Mouse (Mus musculus) MEL (cell line): ENCODE results near the gene Tatdn2.

Experiments used
- CHD2 ChIP-seq: IDR thresholded peaks from 2 replicates; pipeline ENCODE4 v1.6.1; 2011; ENCODE audit warnings: low read length, improper control_type of control experiment
- CTCF ChIP-seq, 3 experiments: IDR thresholded peaks in 2 of 3; conservative IDR thresholded peaks in 1 of 3; 2 replicates each; pipeline ENCODE4 v1.5.1; 2011 to 2012; ENCODE audit warnings: low read length in 3 of 3, low read depth in 2 of 3, mild to moderate bottlenecking in 2 of 3, improper control_type of control experiment in 1 of 3, inconsistent platforms in 1 of 3, mixed read lengths in 1 of 3, moderate library complexity in 1 of 3; ENCODE audit not compliant: control insufficient read depth in 1 of 3, insufficient read depth in 1 of 3, poor library complexity in 1 of 3, severe bottlenecking in 1 of 3
- EP300 ChIP-seq, 2 experiments: IDR thresholded peaks; 2 replicates each; pipeline ENCODE4 v1.6.1; 2011; ENCODE audit warnings: improper control_type of control experiment in 2 of 2, low read length in 2 of 2, low read depth in 1 of 2, mild to moderate bottlenecking in 1 of 2
- JUND ChIP-seq: IDR thresholded peaks from 2 replicates; pipeline ENCODE4 v1.6.1; 2011; ENCODE audit warnings: low read depth, mild to moderate bottlenecking, improper control_type of control experiment, low read length
- MAFK ChIP-seq: IDR thresholded peaks from 2 replicates; pipeline ENCODE4 v1.6.1; 2011; ENCODE audit warnings: low read depth, mild to moderate bottlenecking, low read length, improper control_type of control experiment, borderline replicate concordance
- MAX ChIP-seq: IDR thresholded peaks from 2 replicates; pipeline ENCODE4 v1.6.1; 2011; ENCODE audit warnings: low read length, improper control_type of control experiment
- POLR2A ChIP-seq, 2 experiments: IDR thresholded peaks; 2 replicates each; pipeline ENCODE4 v1.6.1; 2011 to 2012; ENCODE audit warnings: low read length in 2 of 2, mild to moderate bottlenecking in 2 of 2, control low read depth in 1 of 2, improper control_type of control experiment in 1 of 2, low read depth in 1 of 2, moderate library complexity in 1 of 2; ENCODE audit not compliant: control insufficient read depth in 1 of 2, insufficient read depth in 1 of 2, poor library complexity in 1 of 2
- RAD21 ChIP-seq: IDR thresholded peaks from 2 replicates; pipeline ENCODE4 v1.6.1; 2011; ENCODE audit warnings: mild to moderate bottlenecking, low read depth, low read length, improper control_type of control experiment
- TBP ChIP-seq: IDR thresholded peaks from 2 replicates; pipeline ENCODE4 v1.8.0; 2011; ENCODE audit warnings: low read depth, low read length, improper control_type of control experiment
- UBTF ChIP-seq: IDR thresholded peaks from 2 replicates; pipeline ENCODE4 v1.6.1; 2012; ENCODE audit warnings: low read depth, mild to moderate bottlenecking, inconsistent platforms, low read length, improper control_type of control experiment, moderate library complexity, borderline replicate concordance; ENCODE audit not compliant: insufficient read depth
- USF1 ChIP-seq: IDR thresholded peaks from 2 replicates; pipeline ENCODE4 v1.6.1; 2014; ENCODE audit warnings: low read depth, mild to moderate bottlenecking, inconsistent platforms, low read length, improper control_type of control experiment, moderate library complexity
- ZKSCAN1 ChIP-seq: IDR thresholded peaks from 2 replicates; pipeline ENCODE4 v1.6.1; 2012; ENCODE audit warnings: low read depth, mild to moderate bottlenecking, inconsistent platforms, low read length, improper control_type of control experiment, moderate library complexity
- ZNF384 ChIP-seq: IDR thresholded peaks from 2 replicates; pipeline ENCODE4 v1.6.1; 2012; ENCODE audit warnings: low read depth, mild to moderate bottlenecking, inconsistent platforms, low read length, improper control_type of control experiment

GRCm38 (mm10) chr6:113740236-113741217, 43.7 kb downstream of the Tatdn2 start, which contains the start of gene Sec13:
- TF ChIP-seq ZKSCAN1 (no peak), POLR2A (IDR thresholded peaks at IDR 0.05; ENCODE audit: control insufficient read depth in 1 of 2, insufficient read depth in 1 of 2, low read depth in 1 of 2, low read length in 2 of 2, poor library complexity in 1 of 2) (peak; percentile 49 to 94; a peak in 3 of 4 replicates), CTCF (IDR thresholded peaks at IDR 0.05 in 2 of 3, conservative IDR thresholded peaks at IDR 0.05 in 1 of 3; ENCODE audit: control insufficient read depth in 1 of 3, insufficient read depth in 1 of 3, low read depth in 2 of 3, low read length in 3 of 3, poor library complexity in 1 of 3, severe bottlenecking in 1 of 3) (no peak), ZNF384 (no peak), MAX (peak; percentile 78), MAFK (no peak), USF1 (0 out of 2 replicates have a peak, but pooled peaks have one; percentile 32), UBTF (no peak), JUND (no peak), CHD2 (no peak), RAD21 (no peak), TBP (peak; percentile 93), EP300 (IDR thresholded peaks at IDR 0.05; ENCODE audit: low read depth in 1 of 2, low read length in 2 of 2) (peak in 1 of 2 experiments; percentile 54; a peak in 2 of 4 replicates)
